Mouse (Mus musculus): ENCODE measurements around the gene Soga3. TPM values are rescaled to one million over a fixed set of nuclear protein-coding genes. Genes with fewer than 3 reads are reported as not detected.
A peak's percentile ranks its signal among the peaks of the same experiment; 100 is the strongest.

The Soga3 gene
- total and polyA plus RNA-seq, 3 experiments = not detected

- H3K4me3 ChIP-seq (replicated peaks in 1 of 3; ENCODE audit: low read depth in 2 of 3, low read length in 2 of 3, poor library complexity in 1 of 3) = no peak overlapping the region
- no peak overlapping the region for H3K27ac ChIP-seq (ENCODE audit: insufficient read depth, low read depth)
- in situ Hi-C loops (cut with MboI; ENCODE audit: low pct_ligation_motif_present, low pct_unique_long_range_greater_than_20kb, low sequenced_read_pairs) = no loop called here
- H3K4me2 ChIP-seq (ENCODE audit: insufficient read depth, low read depth, poor library complexity, severe bottlenecking) = no peak overlapping the region
- DNase-seq (ENCODE audit: extremely low read depth) = no peak
- H3K9ac ChIP-seq (ENCODE audit: insufficient read depth, low read depth) = no peak overlapping the region
- H3K27me3 ChIP-seq (replicated peaks) = no peaks in the 10 kb centered on the region
- dilution Hi-C loops (cut with MboI; ENCODE audit: extremely low pct_ligation_motif_present, extremely low pct_unique_long_range_greater_than_20kb, low sequenced_read_pairs) = no loop called here
- no peaks in the 10 kb centered on the region for H3K36me3 ChIP-seq (replicated peaks in 1 of 2; ENCODE audit: control insufficient read depth in 1 of 2, insufficient read depth in 1 of 2, low read length in 1 of 2)
- peaks cover 4% of the 10 kb centered on the region for H3K9me3 ChIP-seq (replicated peaks; ENCODE audit: low read length)
- no peak for TF ChIP-seq USF2 (conservative IDR thresholded peaks at IDR 0.05; ENCODE audit: low read depth, low read length)
- TF ChIP-seq SMC3 (IDR thresholded peaks at IDR 0.05; ENCODE audit: low read depth, low read length) = peak; percentile 18; the same call in 1 of the 2 replicates
- TF ChIP-seq CTCF (conservative IDR thresholded peaks at IDR 0.05 in 1 of 2, IDR thresholded peaks at IDR 0.05 in 1 of 2; ENCODE audit: low read depth in 2 of 2, low read length in 2 of 2) = peak in 1 of 2 experiments; percentile 50; a peak in 2 of 4 replicates
- TF ChIP-seq RAD21 (IDR thresholded peaks at IDR 0.05; ENCODE audit: low read depth, low read length) = peak; percentile 25
- H3K4me1 ChIP-seq (ENCODE audit: control insufficient read depth in 1 of 2, insufficient read depth in 2 of 2) = no peaks in the 10 kb centered on the region
- no peaks in the 10 kb centered on the region for H3K79me2 ChIP-seq (replicated peaks; ENCODE audit: control insufficient read depth, extremely low read depth, insufficient read depth, poor library complexity, severe bottlenecking)
These were observed 56.2 kb downstream of the Soga3 start for GRCm38 (mm10) chr10:29199835-29200234.

- Histone ChIP-seq H3K27me3 (replicated peaks) (no peaks in the 10 kb centered on the region), H3K9me3 (replicated peaks; ENCODE audit: low read length) (peaks cover 4% of the 10 kb centered on the region), H3K4me3 (replicated peaks in 1 of 3; ENCODE audit: low read depth in 2 of 3, low read length in 2 of 3, poor library complexity in 1 of 3) (no peak overlapping the region), H3K4me1 (ENCODE audit: control insufficient read depth in 1 of 2, insufficient read depth in 2 of 2) (no peaks in the 10 kb centered on the region), H3K9ac (ENCODE audit: insufficient read depth, low read depth) (no peak overlapping the region), H3K36me3 (replicated peaks in 1 of 2; ENCODE audit: control insufficient read depth in 1 of 2, insufficient read depth in 1 of 2, low read length in 1 of 2) (no peaks in the 10 kb centered on the region), H3K27ac (ENCODE audit: insufficient read depth, low read depth) (no peak overlapping the region), H3K4me2 (ENCODE audit: insufficient read depth, low read depth, poor library complexity, severe bottlenecking) (no peak overlapping the region), H3K79me2 (replicated peaks; ENCODE audit: control insufficient read depth, extremely low read depth, insufficient read depth, poor library complexity, severe bottlenecking) (no peaks in the 10 kb centered on the region)
- in situ Hi-C loops (cut with MboI; ENCODE audit: low pct_ligation_motif_present, low pct_unique_long_range_greater_than_20kb, low sequenced_read_pairs) = no loop called here
- TF ChIP-seq NRF1 (IDR thresholded peaks at IDR 0.05; ENCODE audit: low read depth, low read length) = no peak
- TF ChIP-seq NELFE (IDR thresholded peaks at IDR 0.05; ENCODE audit: low read depth, low read length) = no peak
- TF ChIP-seq USF2 (conservative IDR thresholded peaks at IDR 0.05; ENCODE audit: low read depth, low read length) = no peak
- no peak for TF ChIP-seq MAX (IDR thresholded peaks at IDR 0.05; ENCODE audit: low read length)
- no peak for TF ChIP-seq MXI1 (IDR thresholded peaks at IDR 0.05; ENCODE audit: low read depth, low read length)
- dilution Hi-C loops (cut with MboI; ENCODE audit: extremely low pct_ligation_motif_present, extremely low pct_unique_long_range_greater_than_20kb, low sequenced_read_pairs) = no loop called here
- DNase-seq (ENCODE audit: extremely low read depth) = no peak
These were observed 57.0 kb downstream of the Soga3 start for GRCm38 (mm10) chr10:29200609-29201008.

GRCm38 (mm10) chr10:29206730-29207129 is 63.1 kb downstream of the Soga3 start:
- in situ Hi-C loops (cut with MboI; ENCODE audit: low pct_ligation_motif_present, low pct_unique_long_range_greater_than_20kb, low sequenced_read_pairs) = no loop called here
- TF ChIP-seq CTCF (conservative IDR thresholded peaks at IDR 0.05 in 1 of 2, IDR thresholded peaks at IDR 0.05 in 1 of 2; ENCODE audit: low read depth in 2 of 2, low read length in 2 of 2) (peak; percentile 64 to 75), SIN3A (IDR thresholded peaks at IDR 0.05; ENCODE audit: low read length) (no peak), ZMIZ1 (IDR thresholded peaks at IDR 0.05; ENCODE audit: low read depth, low read length) (no peak), SMC3 (IDR thresholded peaks at IDR 0.05; ENCODE audit: low read depth, low read length) (peak; percentile 66), E2F4 (IDR thresholded peaks at IDR 0.05; ENCODE audit: insufficient replicate concordance, low read depth, low read length) (no peak), JUND (conservative IDR thresholded peaks at IDR 0.05; ENCODE audit: low read depth, low read length) (no peak), TBP (conservative IDR thresholded peaks at IDR 0.05; ENCODE audit: low read depth, low read length) (no peak), IRF4 (IDR thresholded peaks at IDR 0.05; ENCODE audit: low read depth, low read length) (no peak), RAD21 (IDR thresholded peaks at IDR 0.05; ENCODE audit: low read depth, low read length) (peak; percentile 69)
- dilution Hi-C loops (cut with MboI; ENCODE audit: extremely low pct_ligation_motif_present, extremely low pct_unique_long_range_greater_than_20kb, low sequenced_read_pairs) = no loop called here

More at GRCm38 (mm10) chr10:29206730-29207129, 63.1 kb downstream of the Soga3 start:
- peak overlapping the region; percentile 48; the same call in 1 of the 2 replicates for H3K9ac ChIP-seq (ENCODE audit: insufficient read depth, low read depth)
- H3K36me3 ChIP-seq (replicated peaks in 1 of 2; ENCODE audit: control insufficient read depth in 1 of 2, insufficient read depth in 1 of 2, low read length in 1 of 2) = no peaks in the 10 kb centered on the region
- no peaks in the 10 kb centered on the region for H3K27me3 ChIP-seq (replicated peaks)
- H3K79me2 ChIP-seq (replicated peaks; ENCODE audit: control insufficient read depth, extremely low read depth, insufficient read depth, poor library complexity, severe bottlenecking) = no peaks in the 10 kb centered on the region
- H3K4me3 ChIP-seq (replicated peaks in 1 of 3; ENCODE audit: low read depth in 2 of 3, low read length in 2 of 3, poor library complexity in 1 of 3) = no peak overlapping the region
- peak; percentile 73 for DNase-seq (ENCODE audit: extremely low read depth)
- H3K9me3 ChIP-seq (replicated peaks; ENCODE audit: low read length) = no peaks in the 10 kb centered on the region
- peaks cover 0 to 7% of the 10 kb centered on the region in 2 experiments; a peak in 1 of 4 replicates for H3K4me1 ChIP-seq (ENCODE audit: control insufficient read depth in 1 of 2, insufficient read depth in 2 of 2)
- no peak overlapping the region for H3K27ac ChIP-seq (ENCODE audit: insufficient read depth, low read depth)
- peak overlapping the region; percentile 21 for H3K4me2 ChIP-seq (ENCODE audit: insufficient read depth, low read depth, poor library complexity, severe bottlenecking)
